Mouse (Mus musculus): Measurements from ENCODE around the gene Mpped1.

Gene Mpped1

DNA sequence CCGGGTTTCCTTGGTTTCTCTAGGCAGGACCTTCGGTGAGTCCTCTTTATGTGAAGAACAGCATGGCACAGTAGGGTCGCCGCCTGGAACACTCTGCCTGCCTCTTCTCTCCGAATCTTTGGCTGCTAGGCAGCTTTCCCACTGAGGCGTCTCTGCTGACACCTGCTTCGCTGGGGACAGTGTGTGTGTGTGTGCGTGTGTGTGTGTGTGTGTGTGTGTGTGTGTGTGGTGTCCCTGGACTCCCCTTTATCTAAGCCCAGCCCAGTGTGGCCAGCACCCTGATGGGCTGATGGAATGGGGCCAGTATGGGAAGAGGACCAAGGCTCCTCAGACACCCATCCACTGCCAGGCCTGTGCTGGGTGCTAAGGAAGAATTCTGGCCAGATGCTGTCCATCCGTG is 9.8 kb downstream of the Mpped1 start:
- DNase-seq (ENCODE audit: low spot score in 2 of 2) = no peak

DNA sequence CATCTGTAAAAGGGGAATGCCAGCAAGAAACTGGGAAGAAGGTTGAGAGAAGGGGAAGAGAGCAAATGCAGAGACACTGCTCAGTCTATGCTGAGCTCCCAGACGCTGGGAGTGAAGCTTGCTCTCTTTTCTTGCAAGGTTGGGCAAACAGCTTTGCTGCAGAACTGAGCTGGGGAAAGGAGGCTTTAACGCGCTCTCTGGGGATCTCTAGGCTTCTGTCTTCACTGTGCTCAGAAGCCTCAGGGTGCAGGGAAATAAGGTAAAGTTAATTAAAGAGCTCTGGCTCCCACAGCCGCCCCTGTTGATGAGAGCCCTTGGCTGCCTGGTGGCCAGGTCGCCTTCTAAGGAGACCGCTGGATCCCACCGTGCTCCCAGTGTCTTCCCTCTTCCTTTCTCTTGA is 17.7 kb downstream of the Mpped1 start:
- DNase-seq (ENCODE audit: low spot score in 2 of 2) = no peak

DNA sequence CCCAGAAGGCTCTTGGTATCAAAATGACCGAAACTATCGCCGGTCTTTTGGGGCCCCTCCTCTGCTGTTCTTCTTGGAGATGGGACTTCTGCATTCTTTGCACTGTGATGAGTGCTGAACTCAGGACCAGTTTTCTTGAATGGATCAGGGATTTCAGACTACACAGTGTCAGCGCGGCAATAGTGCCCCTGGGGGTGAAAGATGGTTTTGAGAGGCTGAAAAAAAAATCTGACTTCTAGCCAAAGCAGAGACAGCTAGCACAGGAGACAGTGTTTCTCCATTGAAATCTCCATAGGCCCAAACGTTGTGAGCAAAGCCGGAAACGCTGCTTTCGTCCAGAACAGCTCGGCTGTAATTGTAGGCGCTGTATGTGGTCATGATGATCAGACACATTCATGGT is 19.7 kb downstream of the Mpped1 start:
- DNase-seq (ENCODE audit: low spot score in 2 of 2) = no peak

DNA sequence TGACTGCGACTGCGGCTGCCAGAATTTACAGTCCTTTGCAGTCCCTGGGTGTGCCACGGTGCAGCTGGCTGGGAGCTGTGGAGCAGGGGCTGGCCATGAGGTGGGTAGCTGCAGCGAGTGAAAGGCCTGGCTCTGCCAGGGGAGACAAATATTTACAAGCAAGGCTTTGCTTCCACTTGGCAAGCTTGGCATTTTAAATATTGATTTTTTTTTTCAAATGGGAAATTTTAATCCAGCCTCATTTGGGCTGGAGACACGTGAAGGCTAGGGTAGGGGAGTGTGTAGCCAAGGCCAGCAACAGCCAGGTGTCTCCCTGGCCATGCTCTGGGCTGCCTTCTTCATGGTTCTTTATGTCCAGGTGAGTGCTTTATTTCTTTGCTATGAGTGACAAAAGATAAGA is 21.7 kb downstream of the Mpped1 start:
- no peak for DNase-seq (ENCODE audit: low spot score in 2 of 2)

DNA sequence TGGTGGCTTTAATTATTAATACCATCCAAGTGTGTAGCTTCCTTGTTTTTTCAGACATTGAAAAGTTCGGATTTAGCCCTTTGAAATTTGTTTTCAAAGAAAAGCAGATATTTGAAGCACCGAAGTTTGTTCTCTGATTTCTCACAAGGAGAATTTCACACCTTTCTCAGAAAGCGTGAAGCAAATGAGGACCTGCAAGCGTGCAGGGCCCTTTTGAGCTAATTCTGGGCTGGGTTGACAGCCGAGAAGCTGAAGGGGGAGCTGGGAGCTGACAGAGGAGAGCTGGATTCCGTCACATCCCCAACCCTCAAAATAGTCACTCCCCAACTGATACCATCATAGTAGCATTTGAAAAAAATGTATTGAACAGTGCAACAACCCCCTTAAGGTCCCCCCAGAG is 34.8 kb downstream of the Mpped1 start:
- no peak for DNase-seq (ENCODE audit: low spot score in 2 of 2)

DNA sequence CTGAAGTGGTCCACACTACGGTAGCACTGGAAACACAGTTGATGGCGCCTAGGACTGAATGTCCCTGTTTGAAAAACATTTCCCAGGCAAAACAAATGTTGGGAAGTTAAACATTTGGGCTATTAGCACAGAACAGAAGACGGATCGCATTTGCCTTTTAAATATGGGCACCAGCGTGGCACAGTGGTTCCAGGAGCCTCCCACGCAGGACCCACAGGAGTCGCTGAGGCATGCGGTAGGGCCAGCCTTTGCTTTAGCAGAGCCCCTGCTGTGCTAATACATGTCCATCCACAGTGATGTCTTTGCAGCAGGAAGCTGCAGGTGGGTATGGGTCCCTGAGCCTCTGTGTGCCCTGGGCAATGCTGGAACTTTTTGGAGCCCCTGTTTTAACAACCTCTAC is 48.7 kb downstream of the Mpped1 start:
- DNase-seq (ENCODE audit: low spot score in 2 of 2) = no peak

DNA sequence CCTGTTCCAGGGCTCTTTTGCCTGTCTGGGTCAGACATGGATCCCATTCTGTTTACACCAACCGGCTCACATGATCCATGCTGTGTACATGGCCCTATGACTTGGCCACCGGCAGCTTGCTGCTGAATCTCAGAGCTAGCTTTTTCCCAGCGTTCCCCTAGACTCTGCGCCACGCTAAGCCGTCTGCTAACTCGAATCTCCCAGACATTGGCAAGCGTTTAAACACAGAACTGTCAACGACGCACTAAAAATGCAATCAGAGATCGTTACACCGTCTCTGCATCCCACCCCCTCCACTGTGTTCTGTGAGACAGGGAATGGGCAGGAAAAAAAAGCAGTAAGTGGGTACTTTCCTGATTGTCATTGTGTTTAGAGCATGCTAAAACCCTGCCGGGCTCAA is 50.0 kb downstream of the Mpped1 start:
- DNase-seq (ENCODE audit: low spot score in 2 of 2) = no peak

DNA sequence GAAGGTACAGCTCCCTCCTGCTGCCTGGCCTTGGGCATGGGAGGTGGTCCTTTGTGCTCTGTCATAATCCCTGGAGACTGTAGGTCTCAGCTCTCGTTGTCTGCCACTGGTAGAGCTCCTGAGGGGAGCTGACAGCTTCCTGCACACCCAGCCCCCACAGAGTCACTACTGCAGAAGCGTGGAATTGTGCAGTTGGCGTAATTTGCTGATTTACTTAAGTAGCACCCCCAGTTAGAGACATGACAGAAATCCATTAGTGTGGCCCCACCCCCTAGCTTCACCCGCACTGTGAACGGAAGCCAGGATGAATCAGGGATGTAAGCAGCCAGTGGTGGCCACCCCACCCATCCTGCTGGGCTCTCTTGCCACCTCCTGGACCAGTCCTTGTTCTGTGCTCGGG is 53.0 kb downstream of the Mpped1 start:
- no peak for DNase-seq (ENCODE audit: low spot score in 2 of 2)

DNA sequence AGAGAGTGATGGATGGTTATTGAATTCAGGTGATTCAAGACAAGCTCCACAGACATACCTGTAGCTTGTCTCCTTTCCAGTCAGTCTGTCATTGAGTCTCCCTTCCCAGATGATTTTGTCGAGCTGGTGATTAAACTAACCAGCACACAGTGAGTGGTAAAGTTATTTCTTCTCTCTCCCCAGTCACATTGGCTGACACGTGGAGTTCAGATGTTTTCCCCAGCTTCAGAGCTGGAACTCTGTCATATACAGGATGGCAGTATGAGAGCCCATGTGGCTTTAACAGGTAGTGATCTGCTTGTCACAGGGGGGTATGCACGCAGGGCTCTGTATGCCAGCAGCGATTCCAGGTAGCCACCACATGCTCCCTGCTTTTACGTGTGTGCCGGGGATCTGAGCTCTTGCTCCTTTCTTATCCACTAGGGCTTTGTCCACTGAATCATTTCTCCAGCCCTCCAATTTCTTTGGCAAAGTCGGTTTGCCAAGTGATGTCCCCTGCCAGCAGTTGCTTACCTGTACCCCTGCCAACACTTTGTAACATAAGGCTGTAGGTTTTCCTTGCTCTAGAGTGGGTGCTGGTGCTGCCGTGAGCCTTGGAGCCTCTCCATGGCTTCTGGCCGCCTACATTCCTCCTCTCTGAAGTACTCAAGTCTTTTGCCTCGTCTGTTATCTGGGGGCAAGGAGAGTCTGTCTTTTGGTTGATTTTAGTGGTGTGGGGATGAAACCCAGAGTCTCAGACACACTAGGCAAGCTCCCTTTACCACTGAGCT is 61.9 kb downstream of the Mpped1 start:
- no peak for DNase-seq (ENCODE audit: low spot score in 2 of 2)

DNA sequence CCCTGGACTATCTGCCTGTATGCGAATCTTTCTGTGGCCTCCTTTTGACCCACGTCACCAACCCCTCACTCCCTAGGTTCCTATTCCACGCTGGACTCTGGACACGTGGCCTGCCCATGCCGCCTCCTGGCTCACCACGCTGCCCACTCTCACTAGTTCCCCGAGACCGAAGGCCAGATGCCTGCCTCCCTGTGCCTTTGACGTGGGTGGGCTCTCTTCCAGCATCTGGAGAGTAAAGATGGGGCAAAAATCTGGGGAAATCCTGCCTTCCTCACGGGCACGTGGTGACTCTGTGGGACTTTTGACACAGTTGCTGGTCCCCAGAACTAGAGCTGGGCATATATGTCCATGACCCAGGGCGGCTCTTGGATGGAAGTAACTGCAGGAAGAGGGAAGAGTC is 63.2 kb downstream of the Mpped1 start:
- DNase-seq (ENCODE audit: low spot score in 2 of 2) = no peak

DNA sequence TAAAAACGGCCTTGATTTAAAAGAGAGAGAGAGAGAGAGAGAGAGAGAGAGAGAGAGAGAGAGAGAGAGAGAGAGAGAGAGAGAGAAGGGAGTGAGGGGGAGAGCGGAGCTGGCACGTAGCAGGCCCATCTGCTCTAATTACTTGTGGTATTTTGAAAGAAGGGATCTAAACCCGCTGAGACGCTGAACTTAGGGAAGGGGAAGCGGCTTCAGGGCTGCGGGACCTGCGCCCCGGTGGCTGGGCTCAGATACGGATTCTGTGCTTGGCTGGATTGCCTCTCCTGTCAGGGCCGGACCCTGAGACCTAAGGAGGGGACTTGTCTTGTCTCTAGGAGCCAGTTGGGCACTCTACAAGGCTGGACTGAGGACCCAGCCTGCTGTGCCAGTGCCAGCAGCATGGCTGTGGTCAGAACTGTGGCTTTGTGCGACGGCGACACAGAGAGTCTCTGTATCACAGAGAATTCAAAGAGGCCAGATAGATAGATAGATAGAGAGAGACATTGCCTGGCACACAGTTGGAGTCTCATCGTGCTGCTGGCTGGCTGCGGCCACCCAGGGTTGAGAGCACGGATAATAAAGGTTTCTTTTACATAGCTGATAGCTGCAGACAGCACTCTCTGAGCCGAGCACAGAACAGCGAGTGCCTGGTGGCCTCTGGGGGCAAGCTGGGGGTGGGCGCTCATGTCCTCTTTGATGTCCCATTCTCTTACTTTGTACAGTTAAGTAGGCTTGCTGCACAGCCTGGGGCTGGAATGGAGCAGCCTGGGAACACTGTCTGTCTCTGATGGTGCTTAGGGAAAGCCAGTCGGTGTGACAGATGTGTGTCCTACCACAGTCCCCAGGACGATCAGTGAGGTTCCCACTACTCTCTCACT is 63.9 kb downstream of the Mpped1 start:
- DNase-seq (ENCODE audit: low spot score in 2 of 2) = no peak

DNA sequence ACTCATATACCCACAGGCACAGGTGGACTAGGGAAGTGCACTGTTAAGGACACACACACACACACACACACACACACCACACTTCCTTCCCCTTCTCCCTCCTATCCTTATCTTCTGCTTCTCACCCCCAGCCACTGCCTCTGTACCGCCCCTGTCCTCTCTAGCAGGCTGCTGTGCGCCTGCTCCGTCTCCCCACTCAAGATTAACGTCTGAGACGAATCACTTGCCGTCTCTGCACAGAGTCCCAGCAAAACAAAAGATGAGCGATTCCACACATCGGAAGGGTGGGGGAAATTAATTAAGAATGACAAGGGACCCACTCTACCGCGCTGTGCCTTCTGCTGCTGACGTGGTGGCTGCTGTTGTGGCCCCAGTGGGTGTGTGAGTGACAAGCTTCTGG is 66.5 kb downstream of the Mpped1 start:
- DNase-seq (ENCODE audit: low spot score in 2 of 2) = no peak

DNA sequence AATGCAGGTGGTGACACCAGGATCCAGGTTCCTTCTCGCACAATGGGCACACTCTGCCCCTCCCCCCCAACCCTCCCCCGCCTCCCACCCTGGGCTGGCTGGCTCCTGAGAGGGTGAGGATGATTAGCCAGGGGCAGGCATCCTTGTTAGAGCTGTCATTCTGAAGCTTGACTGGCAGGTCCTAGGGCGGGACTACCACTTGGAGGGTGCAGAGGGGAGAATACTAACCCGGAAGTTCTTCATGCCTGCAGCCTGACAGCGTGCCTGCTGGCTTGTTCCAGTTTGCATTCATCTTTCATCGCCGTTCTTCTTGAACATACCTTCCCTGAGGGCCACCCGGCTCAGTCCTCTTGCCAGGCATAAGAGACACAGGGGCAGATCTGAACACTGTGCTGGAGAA is 67.3 kb downstream of the Mpped1 start:
- no peak for DNase-seq (ENCODE audit: low spot score in 2 of 2)

DNA sequence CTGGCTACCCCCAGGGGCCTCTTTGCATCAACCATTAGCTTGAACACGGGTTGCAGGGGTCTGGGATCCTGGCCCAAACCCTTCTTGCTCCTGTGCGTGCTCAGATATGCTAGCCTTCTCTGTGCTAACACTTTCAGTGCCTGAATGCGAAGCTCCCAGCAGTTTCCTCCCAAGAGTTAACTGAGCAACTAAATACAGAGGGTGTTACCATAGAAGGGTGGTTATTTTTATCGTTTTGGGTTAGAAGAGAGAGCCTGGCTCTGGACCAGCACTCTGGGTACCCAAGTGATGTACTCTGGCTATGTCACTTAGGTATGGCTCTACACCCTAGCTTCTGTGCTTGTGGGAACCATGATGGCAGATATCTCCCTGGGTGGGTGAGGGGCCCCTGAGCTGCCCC is 68.2 kb downstream of the Mpped1 start:
- DNase-seq (ENCODE audit: low spot score in 2 of 2) = no peak

DNA sequence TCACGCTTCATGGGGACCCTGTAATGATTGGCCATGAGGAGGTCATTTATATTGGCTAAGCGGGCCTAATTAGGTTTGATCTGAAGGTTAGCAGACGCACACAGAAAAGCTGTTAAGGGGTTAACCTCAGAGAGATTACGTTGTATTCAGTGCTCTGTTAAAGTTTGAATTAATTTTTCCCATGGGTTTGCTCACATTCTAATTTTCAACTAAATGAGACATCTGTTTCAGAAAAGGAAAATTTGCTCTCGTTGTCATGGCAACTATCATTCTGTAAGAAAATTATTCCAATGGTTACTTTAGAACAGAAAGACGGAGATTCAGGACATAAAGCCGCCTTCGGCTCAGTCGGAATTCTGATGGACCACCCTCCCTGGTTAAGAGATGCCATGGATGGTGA is 68.9 kb downstream of the Mpped1 start:
- DNase-seq (ENCODE audit: low spot score in 2 of 2) = no peak

DNA sequence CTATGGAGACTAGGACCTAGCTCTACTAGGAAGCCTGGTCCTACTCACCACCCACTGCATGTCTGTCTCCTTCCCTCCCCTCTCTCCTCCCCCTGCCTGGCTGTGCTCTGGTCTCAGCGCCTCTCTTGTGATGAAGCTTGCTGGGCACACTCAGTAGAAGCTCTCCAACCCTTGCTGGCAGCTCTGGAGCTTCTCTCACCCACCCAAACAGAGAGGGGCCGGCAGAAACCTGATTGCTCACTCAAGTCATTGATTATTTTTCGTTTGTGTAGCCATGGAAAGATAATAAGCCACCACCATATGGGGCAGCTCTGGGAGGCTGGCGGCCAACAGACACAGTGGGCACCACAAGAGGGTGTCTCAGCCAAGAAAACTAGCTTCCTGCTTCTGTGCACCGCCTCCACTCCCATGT is 74.1 kb downstream of the Mpped1 start:
- DNase-seq (ENCODE audit: low spot score in 2 of 2) = no peak

DNA sequence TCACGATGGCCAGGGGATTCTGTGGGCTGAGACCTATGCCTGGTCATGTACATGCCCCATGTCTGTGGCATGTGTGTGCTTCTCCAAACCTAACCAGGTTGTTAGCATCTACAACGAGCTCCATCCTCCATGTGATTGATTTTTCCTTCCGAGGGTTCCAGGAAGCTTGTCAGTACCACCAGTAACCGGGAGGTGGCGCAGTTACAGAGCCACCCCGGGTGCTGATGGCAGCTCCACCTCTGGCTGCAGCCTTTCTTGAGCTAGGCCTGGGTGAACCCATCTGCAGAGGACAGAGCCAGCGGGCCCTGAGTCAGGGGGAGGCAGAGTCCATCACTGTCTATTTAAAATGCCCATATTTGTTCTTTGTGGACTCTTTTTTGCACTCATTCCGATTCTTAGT is 77.9 kb downstream of the Mpped1 start:
- DNase-seq (ENCODE audit: low spot score in 2 of 2) = peak; percentile 22 to 48

DNA sequence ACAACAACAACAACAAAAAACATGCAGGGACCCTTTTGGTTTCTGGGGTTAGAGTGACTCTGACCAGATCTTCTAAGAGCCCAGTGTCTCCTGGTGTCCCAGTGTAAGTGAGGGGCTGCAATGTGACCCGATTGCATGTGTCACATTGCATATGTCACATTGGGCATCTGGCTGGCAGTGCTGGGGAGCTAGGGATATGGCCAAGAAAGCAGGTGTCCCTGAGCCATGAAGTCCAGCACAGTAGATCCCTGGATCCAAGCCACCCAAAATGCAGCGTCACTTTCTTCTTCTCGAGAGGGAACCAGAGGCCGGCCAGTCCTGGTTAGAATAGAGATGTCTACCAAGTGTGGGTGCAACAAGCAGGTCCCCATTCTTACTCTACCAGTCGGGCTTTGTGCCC is 86.4 kb downstream of the Mpped1 start:
- DNase-seq (ENCODE audit: low spot score in 2 of 2) = no peak

DNA sequence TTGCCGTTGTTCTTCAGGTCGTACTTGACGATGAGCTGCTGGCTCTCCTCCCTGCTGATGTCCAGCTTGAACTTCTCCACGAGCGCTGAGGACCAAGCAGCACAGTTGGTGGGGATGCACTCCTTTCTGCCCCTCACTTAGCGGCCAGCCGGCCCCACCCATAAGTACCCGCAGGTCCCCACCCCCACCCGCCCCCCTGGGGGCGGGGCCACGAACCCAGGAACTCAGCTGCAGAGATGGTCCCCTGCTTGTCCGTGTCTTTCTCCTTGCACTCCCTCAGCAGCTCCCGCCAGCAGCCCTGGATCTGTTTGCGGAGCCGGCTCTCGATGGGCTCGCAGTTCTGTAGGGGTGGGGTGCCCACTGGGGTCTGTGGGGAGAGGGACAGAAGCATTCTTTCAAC is 91.7 kb downstream of the Mpped1 start:
- no peak for DNase-seq (ENCODE audit: low spot score in 2 of 2)

DNA sequence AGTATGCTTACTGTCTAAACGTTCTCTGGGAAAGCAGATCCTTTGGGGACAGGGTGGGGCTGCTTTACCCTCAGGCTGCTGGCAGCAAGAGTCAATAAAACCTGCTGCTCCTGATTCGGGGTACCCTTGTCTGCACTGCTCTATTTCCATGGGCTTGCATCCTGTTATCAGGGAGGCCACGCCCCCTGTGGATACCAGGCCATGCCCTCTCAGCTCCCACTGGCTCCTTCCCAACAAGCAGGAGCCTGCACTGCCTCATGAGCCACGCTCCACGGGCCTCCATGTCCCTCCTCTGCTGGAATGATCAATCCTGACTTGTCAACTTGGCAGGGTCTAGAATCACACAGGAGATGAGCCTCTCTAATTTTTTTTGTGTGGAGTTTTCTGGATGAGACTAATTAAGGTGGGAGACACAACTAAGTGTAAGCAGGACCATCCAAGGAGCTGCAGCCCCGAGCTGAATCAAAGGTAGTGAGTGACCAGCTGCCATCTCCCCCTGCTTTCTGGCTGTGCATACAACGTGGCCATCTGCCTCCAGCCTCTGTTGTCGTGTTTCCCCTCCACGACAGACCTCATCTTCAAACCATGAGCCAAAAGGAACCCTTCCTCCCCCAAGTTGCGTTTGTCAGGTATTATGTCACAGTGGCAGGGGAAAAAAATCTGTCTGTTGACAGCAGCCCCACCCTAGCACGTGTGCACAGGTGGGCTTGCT is 98.0 kb downstream of the Mpped1 start:
- DNase-seq (ENCODE audit: low spot score in 2 of 2) = no peak

DNA sequence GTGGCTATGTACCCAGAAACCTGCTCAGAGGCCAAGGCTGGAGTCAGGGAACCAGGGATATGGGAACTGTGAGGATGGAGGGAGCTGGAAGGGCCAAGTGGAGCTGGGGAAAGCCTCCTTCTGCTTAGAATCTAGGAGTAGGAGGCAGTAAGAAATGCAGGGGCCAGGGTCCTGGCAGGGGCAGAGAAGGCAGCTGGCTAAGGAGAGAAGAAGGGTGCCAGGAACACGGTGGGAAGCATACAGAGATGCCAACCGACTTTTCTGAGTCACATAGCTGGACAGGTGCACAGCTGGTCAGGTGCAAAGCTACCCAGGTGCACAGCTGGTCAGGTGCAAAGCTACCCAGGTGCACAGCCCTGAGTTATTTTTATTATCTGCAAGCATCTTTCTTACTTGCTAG is 98.6 kb downstream of the Mpped1 start:
- no peak for DNase-seq (ENCODE audit: low spot score in 2 of 2)

DNA sequence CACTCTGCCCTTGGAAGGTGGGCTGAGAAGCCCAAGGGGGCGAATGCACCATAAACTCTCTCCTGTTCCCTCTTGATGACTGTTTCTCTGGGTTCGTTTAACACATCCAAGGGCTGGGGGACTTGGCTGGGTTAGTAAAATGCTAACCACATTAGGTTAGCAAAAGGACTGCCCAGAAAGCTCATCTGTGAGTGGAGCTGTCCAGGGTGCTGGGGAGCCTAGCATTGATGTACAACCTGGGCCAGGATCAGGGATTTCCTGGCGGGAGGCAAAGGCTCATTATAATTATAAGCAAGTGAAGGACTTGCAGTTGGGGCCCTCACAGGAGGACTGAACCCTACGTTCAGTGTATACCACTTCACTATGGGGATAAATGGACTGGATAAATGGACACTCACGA is 100.6 kb downstream of the Mpped1 start:
- DNase-seq (ENCODE audit: low spot score in 2 of 2) = peak in 1 of 2 experiments; percentile 24

DNA sequence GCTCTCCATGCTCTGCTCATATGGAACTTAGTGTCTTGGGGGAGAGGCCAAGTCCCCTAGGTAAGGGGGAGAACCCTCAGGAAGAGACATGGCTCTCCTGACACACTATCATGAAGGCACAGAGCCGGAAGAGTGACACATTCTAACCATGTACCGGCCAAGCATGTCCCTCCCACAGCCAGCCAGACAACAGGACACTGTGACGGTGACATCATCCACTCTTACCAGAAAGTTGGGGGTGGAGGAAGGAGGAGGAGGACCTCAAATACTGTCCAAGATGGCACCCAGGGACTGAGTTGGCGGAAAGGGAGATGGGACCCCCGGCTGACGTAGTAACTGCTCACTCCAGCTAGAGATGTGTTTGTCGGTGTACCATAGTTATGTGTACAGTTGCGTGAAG is 104.6 kb downstream of the Mpped1 start:
- no peak for DNase-seq (ENCODE audit: low spot score in 2 of 2)

All from spleen, postnatal 10 days (tissue).